Mouse (Mus musculus) bone marrow, adult 2 months (tissue): ENCODE data around the gene Gm2000.

ENCODE experiments used
- CTCF ChIP-seq: fragments of 200-500 bp; IDR thresholded peaks from 2 replicates; pipeline ENCODE4 v1.5.1; 2011; ENCODE audit warnings: low read length, control low read depth; ENCODE audit not compliant: control insufficient read depth, insufficient read depth
- POLR2A ChIP-seq: fragments of 200-500 bp; IDR thresholded peaks from 2 replicates; pipeline ENCODE4 v1.6.1; 2011; ENCODE audit warnings: low read depth, mild to moderate bottlenecking, control low read depth, low read length, borderline replicate concordance; ENCODE audit not compliant: control insufficient read depth

DNA sequence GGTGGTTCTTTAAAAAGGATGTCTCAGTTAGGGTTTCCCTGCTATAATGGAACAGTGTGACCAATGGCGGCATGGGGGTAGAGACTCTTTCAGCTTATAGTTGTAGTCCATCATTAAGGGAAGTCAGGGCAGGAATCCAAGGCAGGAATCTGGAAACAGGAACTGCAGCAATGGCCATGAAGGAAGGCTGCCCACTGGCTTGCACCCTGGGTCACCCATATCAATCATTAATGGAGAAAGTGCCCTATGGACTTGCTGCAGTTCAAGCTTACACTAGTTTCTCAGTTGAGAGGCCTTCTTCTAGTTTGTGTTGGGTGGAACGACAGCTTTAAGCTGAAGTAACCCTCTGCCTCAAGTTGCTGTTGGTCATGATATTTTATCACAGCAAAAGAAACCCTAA, 13.4 kb upstream of the Gm2000 start:
- TF ChIP-seq CTCF: no peak
- TF ChIP-seq POLR2A: no peak
